Mouse (Mus musculus) hindbrain, embryonic 16.5 days (tissue): ENCODE results near the gene Bcl11a. TPM values are rescaled to one million over a fixed set of nuclear protein-coding genes. Genes with fewer than 3 reads are reported as not detected.

Source experiments
- ATAC-seq: fragments of 200-750 bp; cut with Nextera tagmentation; 2 replicates; pipeline ENCODE4 v1.8.0; 2017; ENCODE audit warnings: moderate TSS enrichment, moderate library complexity
- H3K27ac ChIP-seq: fragments of 300-500 bp; sonication (generic); 2 replicates; pipeline ENCODE4 v1.5.1; 2014; ENCODE audit warnings: low read depth, mild to moderate bottlenecking, control low read depth, low read length, moderate library complexity
- H3K27me3 ChIP-seq: fragments of 300-500 bp; sonication (generic); replicated peaks from 2 replicates; pipeline ENCODE4 v1.6.1; 2014; ENCODE audit warnings: low read length; ENCODE audit not compliant: control insufficient read depth, insufficient read depth
- H3K36me3 ChIP-seq: fragments of 300-500 bp; sonication (generic); 2 replicates; pipeline ENCODE4 v1.6.1; 2014; ENCODE audit warnings: mild to moderate bottlenecking, low read length, moderate library complexity, mixed read lengths; ENCODE audit not compliant: control insufficient read depth, insufficient read depth
- H3K4me1 ChIP-seq: fragments of 300-500 bp; sonication (generic); 2 replicates; pipeline ENCODE4 v1.6.1; 2014; ENCODE audit warnings: low read depth, low read length; ENCODE audit not compliant: control insufficient read depth, insufficient read depth
- H3K4me2 ChIP-seq: fragments of 300-500 bp; sonication (generic); 2 replicates; pipeline ENCODE4 v1.6.1; 2014; ENCODE audit warnings: mild to moderate bottlenecking, low read length, control low read depth, moderate library complexity
- H3K4me3 ChIP-seq: fragments of 300-500 bp; sonication (generic); 2 replicates; pipeline ENCODE4 v1.5.1; 2014; ENCODE audit warnings: mild to moderate bottlenecking, low read length, control low read depth, moderate library complexity
- H3K9ac ChIP-seq: fragments of 300-500 bp; sonication (generic); 2 replicates; pipeline ENCODE4 v1.6.1; 2014; ENCODE audit warnings: low read depth, mild to moderate bottlenecking, control low read depth, low read length, moderate library complexity
- H3K9me3 ChIP-seq: fragments of 300-500 bp; sonication (generic); 2 replicates; pipeline ENCODE4 v1.6.1; 2014; ENCODE audit warnings: mild to moderate bottlenecking, low read length, moderate library complexity; ENCODE audit not compliant: control insufficient read depth
- WGBS: fragments of 180-500 bp; shearing (Covaris S2); extraction: QIAGEN DNeasy Blood & Tissue Kit; methylation state at CpG from one replicate; pipeline ENCODE4 v1.1.7; 2014; 5-methylcytosine and 5-hydroxymethylcytosine counted together
- polyA plus RNA-seq: library from polyadenylated mRNA; unstranded; fragments of >200 nt; fragmentation: Nextera tagmentation; extraction: Ambion mirVana; gene quantifications from 2 replicates; pipeline ENCODE4 v1.2.1, GENCODE M21; 2015

Gene Bcl11a
- polyA plus RNA-seq, 1 experiment from 2014 or later = 97.9 TPM

DNA sequence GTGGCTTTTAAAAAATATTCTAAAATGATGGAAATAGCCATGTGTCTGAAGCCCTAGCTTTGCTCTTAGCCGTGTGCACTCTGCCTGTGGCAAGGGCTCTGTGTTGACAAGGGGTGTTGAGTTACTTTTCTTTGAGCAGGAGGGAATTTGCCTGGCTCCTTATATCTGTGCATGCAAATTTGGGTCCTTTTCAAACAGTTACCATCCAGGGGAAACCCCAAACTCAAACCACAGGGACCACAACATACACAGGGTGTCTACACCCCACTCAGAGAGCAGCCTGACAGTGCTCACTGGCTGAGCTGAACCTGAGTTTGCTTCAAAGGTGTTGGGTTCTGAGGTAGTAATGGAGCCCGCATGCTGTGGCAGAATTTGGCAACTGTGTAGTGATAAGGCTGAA lies 54.0 kb downstream of the Bcl11a start:
- H3K27ac ChIP-seq = no peak overlapping the region
- no peak overlapping the region for H3K4me3 ChIP-seq
- WGBS = 96% methylated on average over 2 of the region's 2 CpGs
- H3K9me3 ChIP-seq = no peaks in the 10 kb centered on the region
- no peaks in the 10 kb centered on the region for H3K27me3 ChIP-seq
- no peaks in the 10 kb centered on the region for H3K36me3 ChIP-seq
- no peak overlapping the region for H3K4me2 ChIP-seq
- 0 out of 2 replicates have a peak, but pooled peaks cover 2% of the 10 kb centered on the region for H3K4me1 ChIP-seq
- no peak overlapping the region for H3K9ac ChIP-seq
- no peak for ATAC-seq

DNA sequence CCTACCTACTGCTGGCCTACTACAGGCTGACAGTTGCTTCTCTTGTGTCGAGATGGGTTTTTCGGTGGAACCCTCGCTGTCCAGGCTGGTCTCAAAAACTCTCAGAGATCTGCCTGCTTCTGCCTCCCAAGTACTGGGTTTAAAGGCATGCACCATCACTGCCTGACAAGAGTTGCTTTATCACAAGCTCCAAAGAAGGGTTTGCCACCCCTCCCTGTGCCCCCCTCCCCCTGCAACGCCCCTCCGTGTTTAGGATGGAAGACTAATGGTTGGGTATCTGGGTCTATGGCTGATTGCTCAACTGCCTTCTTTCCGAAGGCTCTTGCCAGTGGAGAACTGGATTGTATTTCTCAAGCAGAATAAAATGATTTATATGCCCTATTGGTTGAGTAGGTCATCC lies 54.5 kb downstream of the Bcl11a start:
- Histone ChIP-seq H3K27ac (no peak overlapping the region), H3K9ac (no peak overlapping the region), H3K4me1 (0 out of 2 replicates have a peak, but pooled peaks cover 2% of the 10 kb centered on the region), H3K27me3 (no peaks in the 10 kb centered on the region), H3K4me3 (no peak overlapping the region), H3K4me2 (no peak overlapping the region), H3K9me3 (no peaks in the 10 kb centered on the region), H3K36me3 (no peaks in the 10 kb centered on the region)
- no peak for ATAC-seq
- 88% methylated on average over 6 of the region's 6 CpGs for WGBS

DNA sequence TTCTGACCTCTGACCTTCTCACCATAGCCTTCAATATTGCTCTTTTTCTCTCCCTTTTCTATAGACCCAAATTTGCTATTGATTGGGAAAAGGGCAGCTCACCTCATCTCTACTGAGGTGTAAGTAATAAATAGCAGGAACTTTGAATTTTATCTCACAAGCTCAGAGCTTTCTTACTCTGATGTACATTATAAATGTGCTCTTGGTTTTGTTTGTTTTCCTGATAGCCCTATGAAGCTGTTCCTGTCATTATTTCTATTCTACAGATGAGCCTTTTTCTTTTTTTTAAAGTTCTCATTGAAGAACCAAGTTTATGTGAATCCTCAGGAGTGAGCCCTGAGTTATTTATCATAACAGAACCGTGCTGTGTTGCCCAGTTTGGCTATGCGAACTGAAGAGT lies 55.0 kb downstream of the Bcl11a start:
- ATAC-seq = no peak
- Histone ChIP-seq H3K36me3 (no peaks in the 10 kb centered on the region), H3K27ac (no peak overlapping the region), H3K4me1 (0 out of 2 replicates have a peak, but pooled peaks cover 2% of the 10 kb centered on the region), H3K9me3 (no peaks in the 10 kb centered on the region), H3K4me3 (no peak overlapping the region), H3K27me3 (no peaks in the 10 kb centered on the region), H3K4me2 (no peak overlapping the region), H3K9ac (no peak overlapping the region)
- 80% methylated on average over 2 of the region's 2 CpGs for WGBS

DNA sequence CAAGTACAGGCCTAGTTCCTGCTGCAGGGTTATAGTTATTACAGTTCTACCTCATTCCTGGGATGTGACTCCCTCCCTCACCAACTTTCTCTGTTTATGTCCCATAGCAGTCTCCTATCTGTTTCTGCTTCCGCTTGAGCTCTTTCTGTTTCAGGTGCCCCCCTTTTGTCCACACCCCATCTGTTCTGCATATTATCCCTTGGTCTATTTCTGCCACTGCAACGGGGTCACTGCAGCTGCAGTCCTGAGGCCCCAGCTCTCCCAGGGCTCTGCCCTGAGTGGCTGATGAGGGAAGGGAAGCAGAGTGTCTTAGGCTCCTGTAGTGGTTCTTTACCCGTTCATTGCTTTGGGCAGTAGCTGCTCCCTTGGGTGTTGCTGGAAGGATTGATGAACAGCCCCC lies 55.6 kb downstream of the Bcl11a start:
- no peaks in the 10 kb centered on the region for H3K27me3 ChIP-seq
- no peak overlapping the region for H3K4me2 ChIP-seq
- WGBS = 37% methylated on average over 3 of the region's 3 CpGs
- no peak overlapping the region for H3K9ac ChIP-seq
- H3K4me3 ChIP-seq = no peak overlapping the region
- H3K9me3 ChIP-seq = no peaks in the 10 kb centered on the region
- peak; percentile 13; the same call in 1 of the 2 replicates for ATAC-seq
- H3K27ac ChIP-seq = no peak overlapping the region
- no peaks in the 10 kb centered on the region for H3K36me3 ChIP-seq
- H3K4me1 ChIP-seq = 0 out of 2 replicates have a peak, but pooled peaks cover 2% of the 10 kb centered on the region

DNA sequence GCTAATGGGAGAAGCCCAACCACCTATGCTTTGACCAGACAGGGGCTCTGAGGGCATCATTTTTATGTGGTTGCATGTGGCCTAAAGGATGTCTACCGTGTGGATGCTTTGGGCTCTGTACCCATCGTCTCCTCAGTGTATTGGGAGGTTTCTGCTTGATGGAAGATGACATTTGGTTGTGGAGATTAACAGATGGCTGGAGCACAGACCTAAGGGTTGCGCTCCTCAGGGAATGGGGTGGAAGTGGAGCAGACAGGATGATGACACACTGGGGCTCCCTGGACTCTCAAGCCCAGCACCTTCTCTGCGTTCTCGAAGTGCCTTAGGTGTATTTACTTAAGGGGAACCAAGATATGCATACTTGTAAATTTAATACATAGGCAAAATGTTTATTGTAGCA lies 56.1 kb downstream of the Bcl11a start:
- H3K4me1 ChIP-seq = 0 out of 2 replicates have a peak, but pooled peaks cover 2% of the 10 kb centered on the region
- peak; percentile 10; the same call in 1 of the 2 replicates for ATAC-seq
- 64% methylated on average over 5 of the region's 5 CpGs for WGBS

DNA sequence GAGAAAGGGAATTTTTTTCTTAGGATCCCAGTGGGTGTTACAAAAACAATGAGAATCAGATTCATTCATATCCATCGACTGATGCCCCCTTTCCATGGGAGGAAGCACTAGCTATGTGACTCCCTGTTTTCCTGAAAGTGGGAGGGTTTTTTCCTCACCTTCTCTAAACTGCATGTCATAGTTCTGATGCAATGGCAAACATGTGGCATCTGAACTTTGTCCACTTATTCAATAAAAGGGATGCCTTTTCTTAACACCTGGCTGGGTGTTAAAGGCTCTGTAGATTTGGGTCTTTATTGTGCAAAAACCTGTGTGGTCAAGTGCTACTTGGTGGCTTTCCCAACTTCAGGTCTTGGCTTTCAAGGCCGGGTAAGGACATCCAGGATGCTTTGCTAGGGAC lies 57.4 kb downstream of the Bcl11a start:
- H3K4me2 ChIP-seq = no peak overlapping the region
- no peaks in the 10 kb centered on the region for H3K9me3 ChIP-seq
- ATAC-seq = no peak
- WGBS = 82% methylated on average over 2 of the region's 2 CpGs
- H3K36me3 ChIP-seq = no peaks in the 10 kb centered on the region
- H3K4me1 ChIP-seq = 0 out of 2 replicates have a peak, but pooled peaks cover 2% of the 10 kb centered on the region
- no peak overlapping the region for H3K27ac ChIP-seq
- no peaks in the 10 kb centered on the region for H3K27me3 ChIP-seq
- no peak overlapping the region for H3K9ac ChIP-seq
- H3K4me3 ChIP-seq = no peak overlapping the region

More for the DNA sequence above, 56.1 kb downstream of the Bcl11a start:
- H3K9me3 ChIP-seq = no peaks in the 10 kb centered on the region
- H3K27ac ChIP-seq = no peak overlapping the region
- H3K4me3 ChIP-seq = no peak overlapping the region
- H3K36me3 ChIP-seq = no peaks in the 10 kb centered on the region
- H3K4me2 ChIP-seq = no peak overlapping the region
- H3K27me3 ChIP-seq = no peaks in the 10 kb centered on the region
- H3K9ac ChIP-seq = no peak overlapping the region

DNA sequence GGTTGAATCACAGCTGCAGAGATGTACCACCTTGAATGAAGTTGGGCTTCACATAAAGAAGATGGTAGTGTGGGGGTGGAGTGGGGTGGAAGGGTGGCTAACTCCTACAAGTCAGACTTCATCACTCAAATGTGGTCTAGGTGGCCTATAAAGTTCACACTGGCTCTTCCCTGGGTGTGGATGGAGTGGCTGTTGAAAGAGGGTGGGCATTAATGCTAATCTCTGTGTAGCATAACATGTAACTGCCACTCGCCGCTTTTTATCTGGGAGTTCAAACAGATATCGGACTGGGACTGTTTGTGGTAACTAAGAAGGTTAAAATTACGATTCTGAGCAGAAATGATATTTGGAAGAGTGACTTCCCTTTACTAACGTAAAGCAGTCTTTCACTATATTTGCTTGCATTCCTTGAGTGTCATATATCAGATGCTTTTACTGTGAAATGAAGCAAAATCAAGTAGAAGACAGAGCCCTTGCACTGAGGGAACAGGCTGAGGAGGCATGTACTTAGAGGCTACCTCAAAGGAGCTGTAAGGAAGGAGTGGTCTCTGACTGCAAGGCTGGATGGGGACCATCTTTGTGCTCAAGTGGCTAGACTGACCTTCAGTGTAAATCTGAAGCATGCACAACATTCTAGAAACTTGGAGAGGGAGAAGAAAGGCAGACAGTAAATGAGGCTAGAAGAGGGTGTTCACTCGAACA lies 58.4 kb downstream of the Bcl11a start:
- 87% methylated on average over 6 of the region's 6 CpGs for WGBS
- Histone ChIP-seq H3K9ac (no peak overlapping the region), H3K27ac (no peak overlapping the region), H3K9me3 (no peaks in the 10 kb centered on the region), H3K36me3 (no peaks in the 10 kb centered on the region), H3K4me2 (no peak overlapping the region), H3K4me1 (0 out of 2 replicates have a peak, but pooled peaks cover 2% of the 10 kb centered on the region), H3K27me3 (no peaks in the 10 kb centered on the region), H3K4me3 (no peak overlapping the region)
- ATAC-seq = no peak

DNA sequence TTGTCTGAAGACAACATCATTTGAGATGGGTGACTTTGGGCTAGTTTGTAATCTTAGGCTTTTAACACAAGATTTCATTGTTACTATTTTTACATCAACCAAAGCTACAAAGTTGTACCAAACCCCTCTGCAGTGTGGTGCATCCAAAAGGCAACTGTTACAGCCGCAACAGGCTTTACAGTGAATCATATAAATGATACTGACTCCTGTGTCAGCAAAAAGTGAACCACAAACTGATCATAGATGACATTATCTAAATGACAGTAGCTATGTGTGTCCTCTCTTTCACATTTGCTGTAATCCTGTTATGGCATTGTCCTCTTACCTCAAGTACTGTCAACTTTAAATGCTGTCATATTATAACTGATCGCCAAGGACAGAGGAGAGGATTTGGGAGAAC lies 60.0 kb downstream of the Bcl11a start:
- Histone ChIP-seq H3K4me3 (no peak overlapping the region), H3K27ac (no peak overlapping the region), H3K27me3 (no peaks in the 10 kb centered on the region), H3K9ac (no peak overlapping the region), H3K4me1 (peaks cover 5% of the 10 kb centered on the region; the same call in 1 of the 2 replicates), H3K9me3 (no peaks in the 10 kb centered on the region), H3K4me2 (no peak overlapping the region), H3K36me3 (no peaks in the 10 kb centered on the region)
- no peak for ATAC-seq
- 92% methylated on average over 2 of the region's 2 CpGs for WGBS

DNA sequence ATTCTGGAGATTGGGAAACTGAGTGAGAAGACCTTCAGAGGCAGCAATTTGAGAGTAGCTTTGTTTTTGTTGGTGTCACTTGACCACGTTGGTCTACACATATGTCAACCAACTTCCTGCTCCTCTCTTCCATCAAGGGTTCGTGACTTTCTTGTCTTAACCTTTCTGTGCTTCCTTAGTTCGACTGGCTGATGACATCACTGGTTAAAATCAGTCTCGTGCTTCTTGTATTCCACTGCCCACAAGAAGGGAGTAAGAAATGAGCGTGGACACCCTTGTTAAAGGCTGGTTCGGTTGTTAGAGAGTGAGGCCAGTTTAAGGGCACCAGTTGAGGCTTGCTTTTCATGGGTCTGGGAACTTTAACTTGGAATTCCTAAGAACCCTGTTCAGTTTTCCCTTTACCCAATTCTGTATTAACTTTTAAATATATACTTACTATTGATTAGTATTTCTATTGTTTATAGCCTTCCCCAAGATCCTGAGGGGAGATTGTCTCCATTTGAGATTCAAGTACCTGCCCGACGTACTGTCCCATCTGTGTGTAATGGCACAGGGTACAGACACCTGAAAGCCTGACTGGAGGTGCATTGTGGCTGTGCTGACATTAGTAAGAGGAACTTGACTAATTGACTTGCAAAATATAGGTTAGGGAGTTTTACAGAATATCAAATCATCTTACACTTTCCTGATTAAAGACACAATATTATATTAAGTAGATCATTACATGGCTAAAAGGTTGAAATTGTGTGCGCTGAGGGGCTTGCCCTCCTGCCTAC lies 60.9 kb downstream of the Bcl11a start:
- H3K27me3 ChIP-seq = no peaks in the 10 kb centered on the region
- no peak overlapping the region for H3K27ac ChIP-seq
- WGBS = 90% methylated on average over 9 of the region's 9 CpGs
- no peak overlapping the region for H3K4me3 ChIP-seq
- H3K9ac ChIP-seq = no peak overlapping the region
- peaks cover 5% of the 10 kb centered on the region; the same call in 1 of the 2 replicates for H3K4me1 ChIP-seq
- ATAC-seq = no peak
- H3K9me3 ChIP-seq = no peaks in the 10 kb centered on the region
- H3K36me3 ChIP-seq = no peaks in the 10 kb centered on the region
- no peak overlapping the region for H3K4me2 ChIP-seq
